13 mouse cellular contexts compared by ENCODE assay signal in the genomic region with DNA sequence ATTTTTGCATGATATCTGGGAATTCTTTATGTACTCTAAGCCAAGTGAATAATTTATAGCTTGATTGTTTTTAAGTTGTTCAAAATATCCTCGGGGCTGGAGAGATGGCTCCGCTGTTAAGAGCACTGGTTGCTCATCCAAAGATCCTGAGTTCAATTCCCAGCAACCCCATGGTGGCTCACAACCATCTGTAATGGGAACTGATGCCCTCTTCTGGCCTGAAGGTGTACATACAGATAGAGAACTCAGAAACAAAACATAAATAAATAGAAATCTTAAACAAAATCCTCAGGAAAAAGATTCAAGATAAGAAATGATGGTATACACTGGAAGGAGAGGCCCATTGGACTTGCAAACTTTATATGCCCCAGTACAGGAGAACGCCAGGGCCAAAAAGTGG. TPM values are rescaled to one million over a fixed set of nuclear protein-coding genes. Genes with fewer than 3 reads are reported as not detected.
DNase-seq lines count a peak whose midpoint lies in the region; ATAC-seq and TF ChIP-seq lines count a peak whose summit lies in the region.
"Had no signal": no experiment of that assay in that cellular context is flagged by ENCODE, and none has a peak within 500 bp of the region (broad histone marks: within the 10 kb centered on the region; RNA-seq: fewer than 3 reads in every experiment).

No protein-coding gene starts in this region.

- no peak overlapping the region for H3K4me3 ChIP-seq in layer of hippocampus, adult 2 months

- peak; percentile 30 for DNase-seq in CD4-positive, CD25-positive, alpha-beta regulatory T cell, adult 2 months (ENCODE audit: low read depth, low spot score)
- no peak for DNase-seq in layer of hippocampus, adult 2 months (ENCODE audit: low spot score in 2 of 2)
- no peak for DNase-seq in layer of hippocampus, postnatal 14 days (ENCODE audit: low spot score in 2 of 2)
- peak; percentile 23 for DNase-seq in A20 (ENCODE audit: low read depth, low spot score)
- DNase-seq in ZHBTc4 (ENCODE audit: low read depth, low spot score), result peak; percentile 38
- DNase-seq in kidney, adult 11 months, result no peak
- DNase-seq: adrenal gland, adult 2 months; cerebellum, postnatal 25 days; heart, postnatal 14 days; lung, postnatal 4 days had no signal

- peak; percentile 58 for TF ChIP-seq CTCF in layer of hippocampus, adult 2 months (conservative IDR thresholded peaks at IDR 0.05)

- H3K27ac ChIP-seq in layer of hippocampus, adult 2 months, result no peak overlapping the region
- H3K27ac ChIP-seq: kidney, embryonic 15.5 days had no signal

- no peak for ATAC-seq in CD4-positive, CD25-positive, alpha-beta regulatory T cell, adult 4 months
- no peak for ATAC-seq in megakaryocyte, adult 5-6 weeks (ENCODE audit: poor library complexity, severe bottlenecking)

RNA-seq across cellular contexts. Expression of a gene that starts 1.3 kb away (rescaled TPM):
- polyA plus RNA-seq in CD4-positive, CD25-positive, alpha-beta regulatory T cell, adult 4 months (2017; shearing (Covaris generic)), result 10 to 100 TPM; 57.9 to 91.6 TPM
- total RNA-seq in layer of hippocampus, adult 2 months (2021), result 10 to 100 TPM; 53.8 to 59.9 TPM
- total RNA-seq in layer of hippocampus, postnatal 14 days (2021), result 10 to 100 TPM; 58.5 to 62.5 TPM
- 45.0 and 53.8 TPM in 2 replicates for total RNA-seq in megakaryocyte, adult 5-6 weeks (2015)
- total RNA-seq in megakaryocyte, adult 5-6 weeks (2017), result 28.4 and 34.7 TPM in 2 replicates

RNA-seq across cellular contexts. Expression of a gene that starts 53.9 kb away (rescaled TPM):
- 10 to 100 TPM; 15.0 to 17.7 TPM for polyA plus RNA-seq in CD4-positive, CD25-positive, alpha-beta regulatory T cell, adult 4 months (2017; shearing (Covaris generic))
- 10 to 100 TPM; 74.6 to 81.6 TPM for total RNA-seq in layer of hippocampus, adult 2 months (2021)
- total RNA-seq in layer of hippocampus, postnatal 14 days (2021), result 10 to 100 TPM; 77.4 to 79.8 TPM
- 83.3 and 88.4 TPM in 2 replicates for total RNA-seq in megakaryocyte, adult 5-6 weeks (2015)
- total RNA-seq in megakaryocyte, adult 5-6 weeks (2017), result 20.0 and 25.7 TPM in 2 replicates

Comparison
In these comparisons a context has a peak if more than half of its experiments do, and no peak if none do; other contexts are left out.
1. DNase-seq: peak in CD4-positive, CD25-positive, alpha-beta regulatory T cell, adult 2 months (single experiment), A20 (single experiment) and ZHBTc4 (single experiment); none in layer of hippocampus, adult 2 months (0 of 2), layer of hippocampus, postnatal 14 days (0 of 2) and kidney, adult 11 months (single experiment).